Mouse (Mus musculus): Measurements from ENCODE around the gene Pdzd9.
"Not testable (repeated sequence)": the region's sequence is repeated elsewhere in the genome, so short reads cannot be mapped to it uniquely, and the experiment has no call there.

Gene Pdzd9

GRCm38 (mm10) chr7:120670153-120670875 lies at the start of gene Pdzd9:
Gene Pdzd9, minus strand, starts transcription at chr7:120670343.
- DNase-seq (ENCODE audit: low spot score in 2 of 2) = peak; percentile 77 to 85

- no peak for DNase-seq (ENCODE audit: low spot score in 2 of 2)
Measured at GRCm38 (mm10) chr7:120717261-120717660, 47.1 kb upstream of the Pdzd9 start.

- not testable (repeated sequence) for DNase-seq (ENCODE audit: low spot score in 2 of 2)
Measured at GRCm38 (mm10) chr7:120713951-120714350, 43.8 kb upstream of the Pdzd9 start.

GRCm38 (mm10) chr7:120713225-120713624 lies 43.1 kb upstream of the Pdzd9 start:
- no peak for DNase-seq (ENCODE audit: low spot score in 2 of 2)

- no peak for DNase-seq (ENCODE audit: low spot score in 2 of 2)
Measured at GRCm38 (mm10) chr7:120712071-120712470, 41.9 kb upstream of the Pdzd9 start.

GRCm38 (mm10) chr7:120703888-120704287 lies 33.7 kb upstream of the Pdzd9 start:
- DNase-seq (ENCODE audit: low spot score in 2 of 2) = no peak

GRCm38 (mm10) chr7:120699586-120699985 lies 29.4 kb upstream of the Pdzd9 start:
- DNase-seq (ENCODE audit: low spot score in 2 of 2) = no peak

GRCm38 (mm10) chr7:120696331-120696730 lies 26.2 kb upstream of the Pdzd9 start:
- DNase-seq (ENCODE audit: low spot score in 2 of 2) = no peak

- no peak for DNase-seq (ENCODE audit: low spot score in 2 of 2)
Measured at GRCm38 (mm10) chr7:120695641-120696040, 25.5 kb upstream of the Pdzd9 start.

- no peak for DNase-seq (ENCODE audit: low spot score in 2 of 2)
Measured at GRCm38 (mm10) chr7:120695196-120695595, 25.1 kb upstream of the Pdzd9 start.

- DNase-seq (ENCODE audit: low spot score in 2 of 2) = no peak
Measured at GRCm38 (mm10) chr7:120693831-120694375, 23.8 kb upstream of the Pdzd9 start.

GRCm38 (mm10) chr7:120690634-120691033 lies 20.5 kb upstream of the Pdzd9 start:
- DNase-seq (ENCODE audit: low spot score in 2 of 2) = no peak

GRCm38 (mm10) chr7:120685227-120685626 lies 15.1 kb upstream of the Pdzd9 start:
- DNase-seq (ENCODE audit: low spot score in 2 of 2) = no peak

- DNase-seq (ENCODE audit: low spot score in 2 of 2) = no peak
Measured at GRCm38 (mm10) chr7:120684731-120685161, 14.6 kb upstream of the Pdzd9 start.

- DNase-seq (ENCODE audit: low spot score in 2 of 2) = no peak
Measured at GRCm38 (mm10) chr7:120682002-120682401, 11.9 kb upstream of the Pdzd9 start.

- DNase-seq (ENCODE audit: low spot score in 2 of 2) = no peak
Measured at GRCm38 (mm10) chr7:120679023-120679422, 8.9 kb upstream of the Pdzd9 start.

GRCm38 (mm10) chr7:120677764-120678531 lies 7.8 kb upstream of the Pdzd9 start:
- peak in 1 of 2 experiments; percentile 37 for DNase-seq (ENCODE audit: low spot score in 2 of 2)

GRCm38 (mm10) chr7:120677001-120677643 lies 7.0 kb upstream of the Pdzd9 start, which contains the start of gene Mosmo:
Gene Mosmo, plus strand, starts transcription at chr7:120677618.
- DNase-seq (ENCODE audit: low spot score in 2 of 2) = peak; percentile 62 to 84

GRCm38 (mm10) chr7:120671271-120671670 lies 1.1 kb upstream of the Pdzd9 start:
- DNase-seq (ENCODE audit: low spot score in 2 of 2) = no peak

GRCm38 (mm10) chr7:120662079-120662478 lies 8.1 kb downstream of the Pdzd9 start:
- no peak for DNase-seq (ENCODE audit: low spot score in 2 of 2)

GRCm38 (mm10) chr7:120647849-120648248 lies 22.3 kb downstream of the Pdzd9 start:
- no peak for DNase-seq (ENCODE audit: low spot score in 2 of 2)

- no peak for DNase-seq (ENCODE audit: low spot score in 2 of 2)
Measured at GRCm38 (mm10) chr7:120643217-120643616, 26.9 kb downstream of the Pdzd9 start.

All from cerebellum, postnatal 4 days (tissue).